Comparison of ENCODE assay signal across 28 mouse cellular contexts in genomic region chr2:144400659-144401058, GRCm38 (mm10). TPM values are rescaled to one million over a fixed set of nuclear protein-coding genes. Genes with fewer than 3 reads are reported as not detected.
DNase-seq lines count a peak whose midpoint lies in the region; ATAC-seq and TF ChIP-seq lines count a peak whose summit lies in the region.
"Had no signal": no experiment of that assay in that cellular context is flagged by ENCODE, and none has a peak within 500 bp of the region (broad histone marks: within the 10 kb centered on the region; RNA-seq: fewer than 3 reads in every experiment).

No protein-coding gene starts in this region.

- H3K36me3 ChIP-seq in heart, postnatal 0 days (replicated peaks; ENCODE audit: control insufficient read depth, insufficient read depth, low read length), result peaks cover 88% of the 10 kb centered on the region

- TF ChIP-seq EP300 in heart, postnatal 0 days (IDR thresholded peaks at IDR 0.05; ENCODE audit: low read depth), result no peak

- no peaks in the 10 kb centered on the region for H3K9me3 ChIP-seq in heart, postnatal 0 days (replicated peaks; ENCODE audit: control insufficient read depth, low read length)
- H3K9me3 ChIP-seq: forebrain, embryonic 10.5 days; forebrain, embryonic 13.5 days; G1E; heart, embryonic 15.5 days; hindbrain, embryonic 12.5 days; hindbrain, embryonic 15.5 days had no signal

- H3K4me1 ChIP-seq in heart, postnatal 0 days (ENCODE audit: control insufficient read depth, insufficient read depth), result no peaks in the 10 kb centered on the region
- H3K4me1 ChIP-seq: forebrain, embryonic 10.5 days; forebrain, embryonic 13.5 days; hindbrain, embryonic 12.5 days; hindbrain, embryonic 15.5 days had no signal

- ATAC-seq in heart, postnatal 0 days (ENCODE audit: insufficient read depth, low read depth), result peak; percentile 51; the same call in 1 of the 2 replicates
- ATAC-seq: forebrain, embryonic 13.5 days; forebrain, embryonic 16.5 days; intestine, postnatal 0 days; Patski had no signal

- no peaks in the 10 kb centered on the region for H3K27me3 ChIP-seq in heart, postnatal 0 days (ENCODE audit: control insufficient read depth, insufficient read depth, low read length)
- H3K27me3 ChIP-seq: CH12.LX; forebrain, embryonic 13.5 days; heart, embryonic 15.5 days; hindbrain, embryonic 12.5 days; hindbrain, embryonic 15.5 days; Patski had no signal

- 43% methylated on average over 6 of the region's 6 CpGs for WGBS in heart, postnatal 0 days

- no peak for TF ChIP-seq CTCF in gastrocnemius, adult 2 months (IDR thresholded peaks at IDR 0.05)
- no peak for TF ChIP-seq CTCF in heart, postnatal 0 days (IDR thresholded peaks at IDR 0.05; ENCODE audit: low read depth)

- no peak overlapping the region for H3K4me3 ChIP-seq in gastrocnemius, adult 2 months
- H3K4me3 ChIP-seq in heart, postnatal 0 days (ENCODE audit: low read depth, low read length), result no peak overlapping the region
- H3K4me3 ChIP-seq: forebrain, embryonic 10.5 days; forebrain, embryonic 13.5 days; heart, embryonic 15.5 days; hindbrain, embryonic 12.5 days; hindbrain, embryonic 15.5 days had no signal

- no peak overlapping the region for H3K4me2 ChIP-seq in heart, postnatal 0 days (ENCODE audit: low read depth, low read length)
- H3K4me2 ChIP-seq: forebrain, embryonic 13.5 days; heart, embryonic 15.5 days; hindbrain, embryonic 12.5 days; hindbrain, embryonic 15.5 days had no signal

- H3K27ac ChIP-seq in gastrocnemius, adult 2 months, result peak overlapping the region; percentile 86
- peak overlapping the region; percentile 60 for H3K27ac ChIP-seq in heart, postnatal 0 days (ENCODE audit: low read depth)
- H3K27ac ChIP-seq: forebrain, embryonic 10.5 days; forebrain, embryonic 13.5 days; heart, embryonic 15.5 days; hindbrain, embryonic 12.5 days; hindbrain, embryonic 15.5 days had no signal

- intact Hi-C loops in gastrocnemius, adult 2 months (cut with DNase I), result no loop called here
- intact Hi-C loops in gastrocnemius, postnatal 14 days (cut with DNase I; ENCODE audit: low total_unique reads), result no loop called here
- intact Hi-C loops in heart, postnatal 14 days (cut with DNase I), result no loop called here
- intact Hi-C loops in heart, postnatal 25 days (cut with DNase I), result no loop called here

- H3K9ac ChIP-seq in heart, postnatal 0 days (replicated peaks; ENCODE audit: low read depth, low read length), result no peak overlapping the region
- H3K9ac ChIP-seq: forebrain, embryonic 13.5 days; heart, embryonic 15.5 days; hindbrain, embryonic 12.5 days; hindbrain, embryonic 15.5 days had no signal

- DNase-seq in gastrocnemius, adult 2 months, result no peak
- DNase-seq in gastrocnemius, postnatal 14 days, result no peak
- peak; percentile 33 for DNase-seq in heart, adult 8-10 months (ENCODE audit: low spot score)
- no peak for DNase-seq in heart, postnatal 14 days
- peak; percentile 50 for DNase-seq in heart, postnatal 0 days (ENCODE audit: low spot score)
- DNase-seq in heart, postnatal 25 days (ENCODE audit: low spot score), result no peak
- DNase-seq: adrenal gland, postnatal 10 days; adrenal gland, postnatal 36 days; B cell, adult 2 months; cerebellum, adult 18-20 months; cerebellum, adult 9-10 months; cerebellum, postnatal 14 days; gastrocnemius, postnatal 10 days; heart, adult 11 months; kidney, adult 2 months had no signal

RNA-seq across cellular contexts. Expression of gene Pet117, which starts 31.9 kb away (rescaled TPM):
- total RNA-seq in gastrocnemius, adult 2 months (2021), result 1 to 10 TPM; 5.2 to 8.4 TPM
- total RNA-seq in gastrocnemius, postnatal 14 days (2021), result 1 to 10 TPM; 5.7 to 6.5 TPM
- total RNA-seq in heart, adult 8-10 months (2022), result 10 to 100 TPM in 2 of 4 experiments, 1 to 10 TPM in 2; 8.9 to 13.3 (median 10.7) TPM
- total RNA-seq in heart, postnatal 14 days (2021), result 1 to 10 TPM; 6.1 to 9.5 TPM
- total RNA-seq in heart, postnatal 0 days (2014; rRNA removed; ENCODE audit: low replicate concordance), result not detected in 2 replicates
- polyA plus RNA-seq in heart, postnatal 0 days (2015; fragmentation: Nextera tagmentation; extraction: Ambion mirVana), result 2.9 and 3.2 TPM in 2 replicates
- 1 to 10 TPM; 8.0 to 9.4 TPM for total RNA-seq in heart, postnatal 25 days (2021)
- total RNA-seq: CH12.LX; G1E; hematopoietic stem cell, adult 5-6 weeks had no signal
- polyA plus RNA-seq: embryonic facial prominence, embryonic 11.5 days; kidney, adult 2 months; kidney, embryonic 14.5 days had no signal

RNA-seq across cellular contexts. Expression of gene Kat14, which starts 31.9 kb away (rescaled TPM):
- 10 to 100 TPM; 21.3 to 25.4 TPM for total RNA-seq in gastrocnemius, adult 2 months (2021)
- total RNA-seq in gastrocnemius, postnatal 14 days (2021), result 10 to 100 TPM; 15.4 to 18.8 TPM
- total RNA-seq in heart, adult 8-10 months (2022), result 10 to 100 TPM; 22.9 to 30.2 (median 27.5) TPM
- 10 to 100 TPM; 23.7 to 25.0 TPM for total RNA-seq in heart, postnatal 14 days (2021)
- 13.6 and 25.0 TPM in 2 replicates for total RNA-seq in heart, postnatal 0 days (2014; rRNA removed; ENCODE audit: low replicate concordance)
- polyA plus RNA-seq in heart, postnatal 0 days (2015; fragmentation: Nextera tagmentation; extraction: Ambion mirVana), result 17.9 and 20.2 TPM in 2 replicates
- 10 to 100 TPM; 21.2 to 21.5 TPM for total RNA-seq in heart, postnatal 25 days (2021)

Comparison
In these comparisons a context has a peak if more than half of its experiments do, and no peak if none do; other contexts are left out.
1. DNase-seq: peak in heart, adult 8-10 months (single experiment) and heart, postnatal 0 days (single experiment); none in gastrocnemius, adult 2 months (single experiment), gastrocnemius, postnatal 14 days (single experiment), heart, postnatal 14 days (0 of 2) and heart, postnatal 25 days (single experiment).